Mouse (Mus musculus) embryonic facial prominence, embryonic 14.5 days (tissue): ENCODE results near the gene Skap2. TPM values are rescaled to one million over a fixed set of nuclear protein-coding genes. Genes with fewer than 3 reads are reported as not detected.

Source experiments
- ATAC-seq: fragments of 200-750 bp; cut with Nextera tagmentation; 2 replicates; pipeline ENCODE4 v1.8.0; 2017; ENCODE audit warnings: low read depth, moderate number of reproducible peaks, moderate TSS enrichment
- DNase-seq: peaks from one replicate; pipeline ENCODE4 v3.0.0-alpha.2; 2015; ENCODE audit warnings: low spot score
- H3K27ac ChIP-seq: fragments of 300-500 bp; sonication (generic); replicated peaks from 2 replicates; pipeline ENCODE4 v1.5.1; 2014; ENCODE audit warnings: low read depth, mild to moderate bottlenecking, low read length, moderate library complexity
- H3K27me3 ChIP-seq: fragments of 300-500 bp; sonication (generic); replicated peaks from 2 replicates; pipeline ENCODE4 v1.6.1; 2014; ENCODE audit warnings: low read length; ENCODE audit not compliant: control insufficient read depth, insufficient read depth
- H3K36me3 ChIP-seq: fragments of 300-500 bp; sonication (generic); 2 replicates; pipeline ENCODE4 v1.6.1; 2014; ENCODE audit warnings: low read length, mixed read lengths; ENCODE audit not compliant: control insufficient read depth, insufficient read depth
- H3K4me1 ChIP-seq: fragments of 300-500 bp; sonication (generic); 2 replicates; pipeline ENCODE4 v1.6.1; 2014; ENCODE audit warnings: antibody characterized with exemption, low read length; ENCODE audit not compliant: control insufficient read depth, insufficient read depth
- H3K4me2 ChIP-seq: fragments of 300-500 bp; sonication (generic); 2 replicates; pipeline ENCODE4 v1.6.1; 2014; ENCODE audit warnings: low read depth, mild to moderate bottlenecking, low read length, moderate library complexity, mixed read lengths
- H3K4me3 ChIP-seq: fragments of 300-500 bp; sonication (generic); 2 replicates; pipeline ENCODE4 v1.5.1; 2014; ENCODE audit warnings: low read depth, mild to moderate bottlenecking, low read length
- H3K9ac ChIP-seq: fragments of 300-500 bp; sonication (generic); 2 replicates; pipeline ENCODE4 v1.6.1; 2014; ENCODE audit warnings: low read depth, mild to moderate bottlenecking, low read length, moderate library complexity, mixed read lengths
- H3K9me3 ChIP-seq: fragments of 300-500 bp; sonication (generic); 2 replicates; pipeline ENCODE4 v1.6.1; 2016; ENCODE audit warnings: low read length; ENCODE audit not compliant: control insufficient read depth
- WGBS: fragments of 180-500 bp; shearing (Covaris S2); extraction: QIAGEN DNeasy Blood & Tissue Kit; methylation state at CpG from one replicate; pipeline ENCODE4 v1.1.7; 2014; 5-methylcytosine and 5-hydroxymethylcytosine counted together
- polyA plus RNA-seq: library from polyadenylated mRNA; unstranded; fragments of >200 nt; fragmentation: Nextera tagmentation; extraction: Ambion mirVana; gene quantifications from 2 replicates; pipeline ENCODE4 v1.2.1, GENCODE M21; 2014

The Skap2 gene
- 18.9 and 25.2 TPM in 2 replicates for polyA plus RNA-seq

- Histone ChIP-seq H3K36me3 (no peaks in the 10 kb centered on the region), H3K4me3 (peak within 1 kb of the TSS; percentile 55), H3K4me1 (peaks cover 4% of the 10 kb centered on the region; the same call in 1 of the 2 replicates), H3K9ac (peak within 1 kb of the TSS; percentile 58), H3K9me3 (no peaks in the 10 kb centered on the region), H3K27me3 (peaks cover 44% of the 10 kb centered on the region), H3K27ac (no peak within 1 kb of the TSS), H3K4me2 (peak within 1 kb of the TSS; percentile 78)
- peak; percentile 97 for ATAC-seq
- WGBS: under 1% methylated on average over 49 of the region's 51 CpGs
- DNase-seq: peak; percentile 99
These were observed at the start of gene Skap2 for GRCm38 (mm10) chr6:52012409-52013244. Gene Skap2 (minus strand): TSS chr6:52012549.

- 52% methylated on average over 10 of the region's 10 CpGs for WGBS
- ATAC-seq: no peak
- H3K27ac ChIP-seq: no peak overlapping the region
- H3K36me3 ChIP-seq: no peaks in the 10 kb centered on the region
- no peak overlapping the region for H3K4me3 ChIP-seq
- no peak overlapping the region for H3K9ac ChIP-seq
- H3K4me2 ChIP-seq: 0 out of 2 replicates have a peak overlapping the region, but pooled peaks have one; percentile 20
- DNase-seq: peak; percentile 16
- peaks cover 19% of the 10 kb centered on the region; the same call in 1 of the 2 replicates for H3K27me3 ChIP-seq
- 0 out of 2 replicates have a peak, but pooled peaks cover 3% of the 10 kb centered on the region for H3K4me1 ChIP-seq
- H3K9me3 ChIP-seq: no peaks in the 10 kb centered on the region
These were observed 46.6 kb upstream of the Skap2 start for GRCm38 (mm10) chr6:52058899-52059448.

GRCm38 (mm10) chr6:52058120-52058519 is 45.8 kb upstream of the Skap2 start:
- Histone ChIP-seq H3K4me2 (no peak overlapping the region), H3K27me3 (peaks cover 19% of the 10 kb centered on the region; the same call in 1 of the 2 replicates), H3K4me1 (0 out of 2 replicates have a peak, but pooled peaks cover 10% of the 10 kb centered on the region), H3K4me3 (no peak overlapping the region), H3K36me3 (no peaks in the 10 kb centered on the region), H3K27ac (no peak overlapping the region), H3K9me3 (no peaks in the 10 kb centered on the region), H3K9ac (no peak overlapping the region)
- ATAC-seq: no peak
- DNase-seq: peak; percentile 45
- 64% methylated on average over 5 of the region's 5 CpGs for WGBS

- Histone ChIP-seq H3K9me3 (no peaks in the 10 kb centered on the region), H3K4me2 (no peak overlapping the region), H3K27me3 (peaks cover 15% of the 10 kb centered on the region; the same call in 1 of the 2 replicates), H3K9ac (no peak overlapping the region), H3K4me1 (0 out of 2 replicates have a peak, but pooled peaks cover 10% of the 10 kb centered on the region), H3K27ac (no peak overlapping the region), H3K4me3 (no peak overlapping the region), H3K36me3 (no peaks in the 10 kb centered on the region)
- WGBS: 48% methylated on average over 15 of the region's 15 CpGs
- ATAC-seq (no peak), DNase-seq (peak; percentile 27)
These were observed 41.5 kb upstream of the Skap2 start for GRCm38 (mm10) chr6:52053567-52054561.

GRCm38 (mm10) chr6:52050062-52050461 is 37.7 kb upstream of the Skap2 start:
- H3K9me3 ChIP-seq: no peaks in the 10 kb centered on the region
- H3K27ac ChIP-seq: no peak overlapping the region
- no peak overlapping the region for H3K4me2 ChIP-seq
- no peak overlapping the region for H3K4me3 ChIP-seq
- 87% methylated on average over 12 of the region's 12 CpGs for WGBS
- H3K4me1 ChIP-seq: 0 out of 2 replicates have a peak, but pooled peaks cover 6% of the 10 kb centered on the region
- no peaks in the 10 kb centered on the region for H3K36me3 ChIP-seq
- H3K27me3 ChIP-seq: 0 out of 2 replicates have a peak, but pooled peaks cover 2% of the 10 kb centered on the region
- no peak overlapping the region for H3K9ac ChIP-seq
- DNase-seq (no peak), ATAC-seq (no peak)

GRCm38 (mm10) chr6:52045517-52045916 is 33.2 kb upstream of the Skap2 start:
- H3K9ac ChIP-seq: no peak overlapping the region
- no peak overlapping the region for H3K27ac ChIP-seq
- DNase-seq (no peak), ATAC-seq (no peak)
- no peaks in the 10 kb centered on the region for H3K36me3 ChIP-seq
- H3K27me3 ChIP-seq: no peaks in the 10 kb centered on the region
- no peaks in the 10 kb centered on the region for H3K4me1 ChIP-seq
- 47% methylated on average over 5 of the region's 5 CpGs for WGBS
- H3K4me3 ChIP-seq: no peak overlapping the region
- no peak overlapping the region for H3K4me2 ChIP-seq
- H3K9me3 ChIP-seq: no peaks in the 10 kb centered on the region

GRCm38 (mm10) chr6:52036077-52036476 is 23.7 kb upstream of the Skap2 start:
- H3K27ac ChIP-seq: no peak overlapping the region
- no peaks in the 10 kb centered on the region for H3K4me1 ChIP-seq
- no peak overlapping the region for H3K4me2 ChIP-seq
- 85% methylated on average over 4 of the region's 4 CpGs for WGBS
- H3K27me3 ChIP-seq: no peaks in the 10 kb centered on the region; the same call in 1 of the 2 replicates
- H3K9ac ChIP-seq: no peak overlapping the region
- ATAC-seq: no peak
- no peaks in the 10 kb centered on the region for H3K36me3 ChIP-seq
- no peak overlapping the region for H3K4me3 ChIP-seq
- DNase-seq: no peak
- 0 out of 2 replicates have a peak, but pooled peaks cover 11% of the 10 kb centered on the region for H3K9me3 ChIP-seq

- no peaks in the 10 kb centered on the region for H3K36me3 ChIP-seq
- H3K9me3 ChIP-seq: 0 out of 2 replicates have a peak, but pooled peaks cover 6% of the 10 kb centered on the region
- H3K4me2 ChIP-seq: no peak overlapping the region
- no peak for ATAC-seq
- no peak overlapping the region for H3K4me3 ChIP-seq
- peak; percentile 59 for DNase-seq
- 40% methylated on average over 7 of the region's 7 CpGs for WGBS
- no peak overlapping the region for H3K9ac ChIP-seq
- no peak overlapping the region for H3K27ac ChIP-seq
- no peaks in the 10 kb centered on the region for H3K4me1 ChIP-seq
- H3K27me3 ChIP-seq: no peaks in the 10 kb centered on the region; the same call in 1 of the 2 replicates
These were observed 18.8 kb upstream of the Skap2 start for GRCm38 (mm10) chr6:52031181-52031580.
